Mouse (Mus musculus): ENCODE data around the gene Ago4. TPM values are rescaled to one million over a fixed set of nuclear protein-coding genes. Genes with fewer than 3 reads are reported as not detected.
A peak's percentile ranks its signal among the peaks of the same experiment; 100 is the strongest.

Gene Ago4
- polyA plus RNA-seq, 1 experiment from 2014 or later: 9.1 TPM

DNA sequence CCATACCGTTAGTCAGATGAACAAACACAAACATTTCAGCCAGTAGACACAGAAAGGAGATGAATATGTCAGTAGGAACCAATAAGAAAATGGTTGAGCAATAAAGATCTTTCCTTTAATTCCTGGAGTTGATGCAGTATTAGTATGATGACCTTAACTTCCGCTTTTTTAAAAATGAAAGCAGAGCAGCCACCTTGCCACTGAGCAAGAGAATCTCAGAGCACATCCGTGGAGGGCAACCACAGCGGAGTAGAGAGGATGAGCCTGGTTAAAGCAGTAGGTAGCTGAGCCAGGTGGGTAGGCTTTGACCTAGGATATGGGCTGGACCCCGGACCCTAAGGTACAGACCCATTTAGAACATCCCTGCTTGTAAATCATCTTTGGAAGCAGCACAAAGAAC, 43.5 kb downstream of the Ago4 start:
- Histone ChIP-seq H3K4me2 (no peak overlapping the region), H3K9ac (no peak overlapping the region), H3K36me3 (peaks cover 41% of the 10 kb centered on the region), H3K9me3 (no peaks in the 10 kb centered on the region), H3K27ac (replicated peaks) (no peak overlapping the region), H3K4me3 (no peak overlapping the region), H3K27me3 (no peaks in the 10 kb centered on the region), H3K4me1 (replicated peaks) (no peaks in the 10 kb centered on the region)
- ATAC-seq (ENCODE audit: low read depth): no peak
- 89% methylated on average over 5 of the region's 5 CpGs for whole genome bisulfite sequencing

GRCm38 (mm10) chr4:126486217-126486616, 47.1 kb downstream of the Ago4 start:
- H3K9me3 ChIP-seq: no peaks in the 10 kb centered on the region
- H3K4me2 ChIP-seq: no peak overlapping the region
- no peak for ATAC-seq (ENCODE audit: low read depth)
- H3K9ac ChIP-seq: no peak overlapping the region
- H3K36me3 ChIP-seq: peaks cover 20% of the 10 kb centered on the region
- WGBS: 76% methylated on average over 1 of the region's 1 CpGs
- H3K4me1 ChIP-seq (replicated peaks): no peaks in the 10 kb centered on the region
- H3K4me3 ChIP-seq: no peak overlapping the region
- H3K27me3 ChIP-seq: no peaks in the 10 kb centered on the region
- no peak overlapping the region for H3K27ac ChIP-seq (replicated peaks)

DNA sequence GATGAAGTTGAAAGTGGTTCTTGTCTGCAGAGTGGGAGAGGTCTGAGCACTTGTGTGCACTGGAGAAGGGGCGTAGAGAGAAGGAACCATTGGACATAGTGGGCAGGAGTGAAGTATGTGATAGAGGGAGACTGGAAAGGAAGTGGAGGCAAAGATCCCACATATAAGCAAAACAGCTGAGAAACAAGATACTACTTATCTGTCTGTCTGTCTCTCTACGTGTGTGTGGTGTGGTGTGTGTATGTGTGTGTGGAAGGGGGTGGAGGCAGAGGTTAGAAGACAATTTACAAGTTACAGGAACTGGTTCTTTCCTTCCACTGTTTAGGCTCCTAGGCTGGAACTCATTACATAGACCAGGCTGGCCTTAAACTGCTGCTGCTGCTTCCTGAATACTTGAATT, 48.2 kb downstream of the Ago4 start:
- Histone ChIP-seq H3K36me3 (0 out of 2 replicates have a peak, but pooled peaks cover 9% of the 10 kb centered on the region), H3K9ac (no peak overlapping the region), H3K9me3 (no peaks in the 10 kb centered on the region), H3K4me2 (no peak overlapping the region), H3K4me3 (no peak overlapping the region), H3K27ac (replicated peaks) (no peak overlapping the region), H3K4me1 (replicated peaks) (no peaks in the 10 kb centered on the region), H3K27me3 (no peaks in the 10 kb centered on the region)
- WGBS: 86% methylated on average over 2 of the region's 2 CpGs
- no peak for ATAC-seq (ENCODE audit: low read depth)

DNA sequence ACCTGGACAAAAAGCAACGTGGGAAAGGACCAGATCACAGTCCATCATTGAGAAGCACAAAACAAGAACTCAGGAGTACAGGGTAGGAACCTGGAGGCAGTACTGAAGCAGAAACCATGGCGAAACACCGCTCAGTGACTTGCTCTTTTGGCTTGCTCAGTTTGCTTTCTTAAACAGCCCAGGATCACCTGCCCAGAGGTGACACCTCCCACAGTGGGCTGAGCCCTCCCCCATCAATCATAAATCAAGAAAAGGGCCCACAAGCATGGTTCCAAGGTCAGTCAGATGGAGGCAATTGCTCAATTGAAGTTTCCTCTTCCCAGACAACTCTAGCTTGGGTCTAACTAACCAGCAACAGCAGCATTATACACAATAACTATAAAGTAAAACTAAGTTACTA, 49.4 kb downstream of the Ago4 start:
- H3K27me3 ChIP-seq: no peaks in the 10 kb centered on the region
- H3K27ac ChIP-seq (replicated peaks): no peak overlapping the region
- WGBS: 90% methylated on average over 3 of the region's 3 CpGs
- no peak overlapping the region for H3K4me2 ChIP-seq
- 0 out of 2 replicates have a peak, but pooled peaks cover 5% of the 10 kb centered on the region for H3K36me3 ChIP-seq
- no peak overlapping the region for H3K4me3 ChIP-seq
- H3K9me3 ChIP-seq: no peaks in the 10 kb centered on the region
- no peaks in the 10 kb centered on the region for H3K4me1 ChIP-seq (replicated peaks)
- no peak for ATAC-seq (ENCODE audit: low read depth)
- H3K9ac ChIP-seq: no peak overlapping the region

- no peak overlapping the region for H3K27ac ChIP-seq (replicated peaks)
- 76% methylated on average over 12 of the region's 12 CpGs for WGBS
Measured at GRCm38 (mm10) chr4:126482951-126483350, 50.3 kb downstream of the Ago4 start.

GRCm38 (mm10) chr4:126481461-126481860, 51.8 kb downstream of the Ago4 start:
- Histone ChIP-seq H3K27me3 (no peaks in the 10 kb centered on the region), H3K9ac (no peak overlapping the region), H3K36me3 (no peaks in the 10 kb centered on the region), H3K4me3 (no peak overlapping the region), H3K4me2 (no peak overlapping the region), H3K27ac (replicated peaks) (no peak overlapping the region), H3K9me3 (no peaks in the 10 kb centered on the region), H3K4me1 (replicated peaks) (no peaks in the 10 kb centered on the region)
- ATAC-seq (ENCODE audit: low read depth): no peak
- 97% methylated on average over 5 of the region's 5 CpGs for WGBS

More at GRCm38 (mm10) chr4:126482951-126483350, 50.3 kb downstream of the Ago4 start:
- H3K9ac ChIP-seq: no peak overlapping the region
- H3K36me3 ChIP-seq: no peaks in the 10 kb centered on the region
- H3K4me3 ChIP-seq: no peak overlapping the region
- no peak overlapping the region for H3K4me2 ChIP-seq
- H3K27me3 ChIP-seq: no peaks in the 10 kb centered on the region
- H3K9me3 ChIP-seq: no peaks in the 10 kb centered on the region
- no peak for ATAC-seq (ENCODE audit: low read depth)
- H3K4me1 ChIP-seq (replicated peaks): no peaks in the 10 kb centered on the region

GRCm38 (mm10) chr4:126480288-126480687, 53.0 kb downstream of the Ago4 start:
- no peaks in the 10 kb centered on the region for H3K9me3 ChIP-seq
- no peaks in the 10 kb centered on the region for H3K36me3 ChIP-seq
- no peak overlapping the region for H3K9ac ChIP-seq
- no peaks in the 10 kb centered on the region for H3K27me3 ChIP-seq
- no peak overlapping the region for H3K4me3 ChIP-seq
- 84% methylated on average over 3 of the region's 3 CpGs for WGBS
- no peaks in the 10 kb centered on the region for H3K4me1 ChIP-seq (replicated peaks)
- no peak overlapping the region for H3K4me2 ChIP-seq
- H3K27ac ChIP-seq (replicated peaks): no peak overlapping the region
- no peak for ATAC-seq (ENCODE audit: low read depth)

DNA sequence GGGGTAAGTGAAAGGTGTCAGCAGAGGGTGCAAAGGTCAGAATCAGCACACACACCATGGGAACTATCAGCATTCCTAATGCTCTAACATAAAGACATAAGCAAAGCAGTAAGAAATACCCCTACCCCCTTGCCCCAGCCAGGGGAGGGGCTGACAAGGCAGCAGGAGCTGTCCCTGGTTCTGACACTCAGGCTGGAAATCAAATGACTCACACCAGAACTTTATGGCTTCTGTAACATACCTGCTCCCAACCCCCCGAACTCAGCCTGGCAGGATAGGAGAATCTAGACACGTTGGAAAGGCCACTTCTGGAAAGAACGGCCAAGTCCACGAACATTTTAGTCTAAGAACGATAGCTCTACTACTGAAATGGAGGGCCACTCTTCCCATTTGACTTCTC, 60.2 kb downstream of the Ago4 start:
- H3K4me1 ChIP-seq (replicated peaks): 0 out of 2 replicates have a peak, but pooled peaks cover 6% of the 10 kb centered on the region
- no peak overlapping the region for H3K27ac ChIP-seq (replicated peaks)
- H3K4me3 ChIP-seq: no peak overlapping the region
- no peaks in the 10 kb centered on the region for H3K36me3 ChIP-seq
- no peaks in the 10 kb centered on the region for H3K9me3 ChIP-seq
- ATAC-seq (ENCODE audit: low read depth): no peak
- H3K9ac ChIP-seq: no peak overlapping the region
- no peaks in the 10 kb centered on the region for H3K27me3 ChIP-seq
- no peak overlapping the region for H3K4me2 ChIP-seq
- 51% methylated on average over 5 of the region's 5 CpGs for WGBS

DNA sequence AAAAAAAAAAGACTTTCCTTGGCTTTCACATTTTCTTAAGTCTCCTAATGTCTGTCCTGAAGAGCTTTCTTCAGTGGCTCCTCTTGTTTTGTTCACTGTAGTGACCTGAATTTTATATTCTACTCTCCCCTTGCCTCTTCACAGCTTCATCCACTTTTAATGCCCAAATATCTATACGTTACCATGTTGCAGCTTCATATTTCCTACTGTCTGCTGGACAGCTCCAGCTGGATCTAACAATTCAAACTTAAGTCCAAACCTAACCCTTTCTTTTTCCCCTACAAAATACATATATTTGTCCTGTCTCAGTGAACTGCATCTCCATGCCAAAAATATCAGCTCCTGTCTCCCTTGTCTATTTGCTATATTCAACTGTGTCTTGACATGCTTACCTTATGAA, 63.9 kb downstream of the Ago4 start:
- no peak for ATAC-seq (ENCODE audit: low read depth)
- H3K4me2 ChIP-seq: peak overlapping the region; percentile 68
- WGBS: 64% methylated on average over 1 of the region's 1 CpGs

DNA sequence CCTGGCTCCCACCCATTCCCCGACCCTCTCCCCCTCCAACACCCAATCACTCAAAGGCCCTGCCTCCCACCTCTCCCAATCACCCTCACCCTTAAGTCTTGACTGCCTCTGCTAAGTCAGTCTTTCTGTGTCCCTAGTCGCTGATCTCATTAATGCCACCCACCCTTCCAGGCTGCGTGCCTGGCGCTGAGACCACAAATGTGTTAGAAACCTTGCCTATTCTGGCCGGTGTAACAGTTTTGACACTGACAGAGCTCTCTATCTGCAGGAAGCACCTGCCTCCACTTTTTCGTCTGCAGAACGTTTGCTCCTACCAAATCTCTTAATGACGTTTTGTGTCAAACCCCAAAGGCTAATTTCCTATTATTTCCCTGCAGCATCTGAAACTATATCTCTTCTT, 64.3 kb downstream of the Ago4 start:
- no peaks in the 10 kb centered on the region for H3K36me3 ChIP-seq
- peak overlapping the region; percentile 98 for H3K4me3 ChIP-seq
- ATAC-seq (ENCODE audit: low read depth): no peak
- H3K9ac ChIP-seq: peak overlapping the region; percentile 69
- H3K9me3 ChIP-seq: no peaks in the 10 kb centered on the region
- WGBS: 5% methylated on average over 8 of the region's 8 CpGs
- H3K4me1 ChIP-seq (replicated peaks): peaks cover 43% of the 10 kb centered on the region
- no peaks in the 10 kb centered on the region for H3K27me3 ChIP-seq
- H3K27ac ChIP-seq (replicated peaks): peak overlapping the region; percentile 99
- H3K4me2 ChIP-seq: peak overlapping the region; percentile 68

More for the DNA sequence above, 63.9 kb downstream of the Ago4 start:
- Histone ChIP-seq H3K4me1 (replicated peaks) (peaks cover 39% of the 10 kb centered on the region), H3K9ac (no peak overlapping the region), H3K27ac (replicated peaks) (0 out of 2 replicates have a peak overlapping the region, but pooled peaks have one; percentile 99), H3K27me3 (no peaks in the 10 kb centered on the region), H3K36me3 (no peaks in the 10 kb centered on the region), H3K4me3 (peak overlapping the region; percentile 98; the same call in 1 of the 2 replicates), H3K9me3 (no peaks in the 10 kb centered on the region)

DNA sequence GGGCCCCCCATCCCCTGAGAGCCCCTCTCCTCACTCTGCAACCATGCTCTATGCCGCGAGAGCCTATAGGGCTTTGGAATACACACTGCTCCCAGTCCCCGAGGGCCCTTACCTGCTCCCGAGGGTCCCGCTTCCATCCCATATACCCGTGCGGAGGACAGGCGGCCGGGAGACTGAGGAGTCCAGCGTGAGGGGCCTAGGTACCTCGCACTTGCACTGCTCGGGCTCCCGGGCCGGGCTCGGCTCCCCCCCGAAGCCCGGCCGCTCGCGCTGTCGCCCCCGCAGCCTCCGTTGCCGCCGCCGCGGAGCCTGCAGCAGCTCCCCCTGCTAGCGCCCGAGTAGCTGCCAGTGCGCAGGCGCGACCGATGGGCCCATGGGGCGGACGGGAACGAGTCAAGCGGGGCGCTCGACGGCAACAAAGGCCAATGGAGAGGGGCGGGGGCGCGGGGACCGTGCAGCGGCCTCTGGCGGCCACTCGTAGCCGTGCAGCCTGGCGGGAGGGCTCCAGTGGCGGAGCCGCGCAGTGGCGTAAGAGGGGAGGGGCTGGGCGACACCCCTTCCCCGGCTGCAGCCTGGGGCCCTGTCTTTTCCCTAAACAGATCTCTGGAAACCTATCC, 64.9 kb downstream of the Ago4 start, which contains the start of gene Ago1:
Gene Ago1 (minus strand): TSS at position 299 of the 617 bp plus-strand sequence.
- Histone ChIP-seq H3K4me3 (peak within 1 kb of the TSS; percentile 98), H3K4me1 (replicated peaks) (peaks cover 49% of the 10 kb centered on the region), H3K9me3 (no peaks in the 10 kb centered on the region), H3K4me2 (peak within 1 kb of the TSS; percentile 68), H3K27ac (replicated peaks) (peak within 1 kb of the TSS; percentile 99), H3K27me3 (no peaks in the 10 kb centered on the region), H3K36me3 (peaks cover 1% of the 10 kb centered on the region; the same call in 1 of the 2 replicates), H3K9ac (peak within 1 kb of the TSS; percentile 99)
- ATAC-seq (ENCODE audit: low read depth): peak; percentile 83
- under 1% methylated on average over 55 of the region's 55 CpGs for WGBS

- ATAC-seq (ENCODE audit: low read depth): peak; percentile 58
- Histone ChIP-seq H3K27me3 (no peaks in the 10 kb centered on the region), H3K4me1 (replicated peaks) (peaks cover 51% of the 10 kb centered on the region), H3K36me3 (peaks cover 3% of the 10 kb centered on the region; the same call in 1 of the 2 replicates), H3K9ac (peak overlapping the region; percentile 99), H3K4me2 (peak overlapping the region; percentile 68), H3K9me3 (no peaks in the 10 kb centered on the region), H3K4me3 (peak overlapping the region; percentile 98), H3K27ac (replicated peaks) (peak overlapping the region; percentile 99)
- WGBS: under 1% methylated on average over 25 of the region's 25 CpGs
Measured at GRCm38 (mm10) chr4:126467721-126468284, 65.5 kb downstream of the Ago4 start.

Data from neural tube, embryonic 13.5 days (tissue).